Mouse (Mus musculus): ENCODE results near the gene Gcfc2. TPM values are rescaled to one million over a fixed set of nuclear protein-coding genes. Genes with fewer than 3 reads are reported as not detected.

Gcfc2 gene
- polyA plus RNA-seq, 1 experiment from 2014 or later = 13.6 TPM

- peak within 1 kb of the TSS; percentile 88 for H3K4me3 ChIP-seq (ENCODE audit: low read depth, low read length)
- under 1% methylated on average over 44 of the region's 44 CpGs for WGBS
- H3K4me1 ChIP-seq (replicated peaks; ENCODE audit: control insufficient read depth, insufficient read depth, low read length) = 0 out of 2 replicates have a peak, but pooled peaks cover 2% of the 10 kb centered on the region
- H3K36me3 ChIP-seq (ENCODE audit: control insufficient read depth, insufficient read depth, low read length) = 0 out of 2 replicates have a peak, but pooled peaks cover 9% of the 10 kb centered on the region
- H3K9me3 ChIP-seq (ENCODE audit: control insufficient read depth, low read length) = no peaks in the 10 kb centered on the region
- H3K27ac ChIP-seq (ENCODE audit: low read depth, low read length) = no peak within 1 kb of the TSS
- H3K4me2 ChIP-seq (replicated peaks; ENCODE audit: low read depth, low read length) = peak within 1 kb of the TSS; percentile 65
- ATAC-seq (ENCODE audit: low FRiP score) = peak; percentile 98
- peak; percentile 96 for DNase-seq (ENCODE audit: low spot score)
- peak within 1 kb of the TSS; percentile 69 for H3K9ac ChIP-seq (ENCODE audit: low read depth, low read length)
- H3K27me3 ChIP-seq (ENCODE audit: control insufficient read depth, insufficient read depth, low read length) = no peaks in the 10 kb centered on the region
These were observed 42.0 kb downstream of the Gcfc2 start, which contains the start of gene Mrpl19 for GRCm38 (mm10) chr6:81965296-81966067. Mrpl19 (minus strand) TSS chr6:81965958.

- ATAC-seq (ENCODE audit: low FRiP score) (peak; percentile 79), DNase-seq (ENCODE audit: low spot score) (no peak)
- Histone ChIP-seq H3K4me2 (replicated peaks; ENCODE audit: low read depth, low read length) (peak overlapping the region; percentile 31), H3K4me3 (ENCODE audit: low read depth, low read length) (peak overlapping the region; percentile 88), H3K36me3 (ENCODE audit: control insufficient read depth, insufficient read depth, low read length) (0 out of 2 replicates have a peak, but pooled peaks cover 9% of the 10 kb centered on the region), H3K4me1 (replicated peaks; ENCODE audit: control insufficient read depth, insufficient read depth, low read length) (0 out of 2 replicates have a peak, but pooled peaks cover 2% of the 10 kb centered on the region), H3K9me3 (ENCODE audit: control insufficient read depth, low read length) (no peaks in the 10 kb centered on the region), H3K27ac (ENCODE audit: low read depth, low read length) (no peak overlapping the region), H3K9ac (ENCODE audit: low read depth, low read length) (peak overlapping the region; percentile 69; the same call in 1 of the 2 replicates), H3K27me3 (ENCODE audit: control insufficient read depth, insufficient read depth, low read length) (no peaks in the 10 kb centered on the region)
- 45% methylated on average over 2 of the region's 2 CpGs for WGBS
These were observed 42.6 kb downstream of the Gcfc2 start for GRCm38 (mm10) chr6:81966068-81966544.

GRCm38 (mm10) chr6:81971196-81971595 lies 47.7 kb downstream of the Gcfc2 start:
- Histone ChIP-seq H3K27me3 (ENCODE audit: control insufficient read depth, insufficient read depth, low read length) (no peaks in the 10 kb centered on the region), H3K4me1 (replicated peaks; ENCODE audit: control insufficient read depth, insufficient read depth, low read length) (no peaks in the 10 kb centered on the region), H3K9me3 (ENCODE audit: control insufficient read depth, low read length) (no peaks in the 10 kb centered on the region), H3K27ac (ENCODE audit: low read depth, low read length) (no peak overlapping the region), H3K9ac (ENCODE audit: low read depth, low read length) (no peak overlapping the region), H3K36me3 (ENCODE audit: control insufficient read depth, insufficient read depth, low read length) (no peaks in the 10 kb centered on the region), H3K4me2 (replicated peaks; ENCODE audit: low read depth, low read length) (no peak overlapping the region), H3K4me3 (ENCODE audit: low read depth, low read length) (no peak overlapping the region)
- DNase-seq (ENCODE audit: low spot score) (no peak), ATAC-seq (ENCODE audit: low FRiP score) (no peak)
- WGBS = 87% methylated on average over 7 of the region's 7 CpGs

- no peak for ATAC-seq (ENCODE audit: low FRiP score)
- WGBS = 89% methylated on average over 8 of the region's 8 CpGs
These were observed 49.1 kb downstream of the Gcfc2 start for GRCm38 (mm10) chr6:81972595-81972994.

GRCm38 (mm10) chr6:81975971-81976621 lies 52.6 kb downstream of the Gcfc2 start:
- no peaks in the 10 kb centered on the region for H3K4me1 ChIP-seq (replicated peaks; ENCODE audit: control insufficient read depth, insufficient read depth, low read length)
- no peak overlapping the region for H3K4me3 ChIP-seq (ENCODE audit: low read depth, low read length)
- no peak overlapping the region for H3K9ac ChIP-seq (ENCODE audit: low read depth, low read length)
- DNase-seq (ENCODE audit: low spot score) = peak; percentile 84
- no peak overlapping the region for H3K27ac ChIP-seq (ENCODE audit: low read depth, low read length)
- no peaks in the 10 kb centered on the region for H3K27me3 ChIP-seq (ENCODE audit: control insufficient read depth, insufficient read depth, low read length)
- peak; percentile 63; the same call in 1 of the 2 replicates for ATAC-seq (ENCODE audit: low FRiP score)
- WGBS = 37% methylated on average over 7 of the region's 7 CpGs
- H3K4me2 ChIP-seq (replicated peaks; ENCODE audit: low read depth, low read length) = no peak overlapping the region
- H3K36me3 ChIP-seq (ENCODE audit: control insufficient read depth, insufficient read depth, low read length) = no peaks in the 10 kb centered on the region
- H3K9me3 ChIP-seq (ENCODE audit: control insufficient read depth, low read length) = no peaks in the 10 kb centered on the region

More at GRCm38 (mm10) chr6:81972595-81972994, 49.1 kb downstream of the Gcfc2 start:
- Histone ChIP-seq H3K4me1 (replicated peaks; ENCODE audit: control insufficient read depth, insufficient read depth, low read length) (no peaks in the 10 kb centered on the region), H3K36me3 (ENCODE audit: control insufficient read depth, insufficient read depth, low read length) (no peaks in the 10 kb centered on the region), H3K4me3 (ENCODE audit: low read depth, low read length) (no peak overlapping the region), H3K4me2 (replicated peaks; ENCODE audit: low read depth, low read length) (no peak overlapping the region), H3K9me3 (ENCODE audit: control insufficient read depth, low read length) (no peaks in the 10 kb centered on the region), H3K27me3 (ENCODE audit: control insufficient read depth, insufficient read depth, low read length) (no peaks in the 10 kb centered on the region), H3K9ac (ENCODE audit: low read depth, low read length) (no peak overlapping the region), H3K27ac (ENCODE audit: low read depth, low read length) (no peak overlapping the region)
- no peak for DNase-seq (ENCODE audit: low spot score)

DNA sequence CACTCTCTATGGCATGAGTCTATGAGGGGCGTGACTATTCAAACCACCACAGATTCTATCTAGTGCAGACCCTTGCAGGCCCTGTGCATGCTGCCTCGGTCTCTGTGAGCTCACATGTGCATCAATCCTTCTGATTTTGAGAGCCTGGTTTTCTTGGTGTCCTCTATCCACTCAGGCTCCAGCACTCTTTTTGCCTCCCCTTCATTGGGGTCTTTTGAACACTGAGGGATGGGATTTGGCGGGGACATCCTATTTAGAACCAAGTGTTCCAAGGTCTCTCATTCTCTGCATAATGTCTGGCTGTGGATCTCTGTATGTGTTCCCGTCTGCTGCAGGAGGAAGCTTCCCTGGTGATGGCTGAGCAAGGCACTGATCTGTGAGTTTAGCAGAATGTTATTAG lies 55.8 kb downstream of the Gcfc2 start:
- Histone ChIP-seq H3K27ac (ENCODE audit: low read depth, low read length) (no peak overlapping the region), H3K4me1 (replicated peaks; ENCODE audit: control insufficient read depth, insufficient read depth, low read length) (no peaks in the 10 kb centered on the region), H3K9me3 (ENCODE audit: control insufficient read depth, low read length) (no peaks in the 10 kb centered on the region), H3K27me3 (ENCODE audit: control insufficient read depth, insufficient read depth, low read length) (no peaks in the 10 kb centered on the region), H3K9ac (ENCODE audit: low read depth, low read length) (no peak overlapping the region), H3K4me2 (replicated peaks; ENCODE audit: low read depth, low read length) (no peak overlapping the region), H3K4me3 (ENCODE audit: low read depth, low read length) (no peak overlapping the region), H3K36me3 (ENCODE audit: control insufficient read depth, insufficient read depth, low read length) (no peaks in the 10 kb centered on the region)
- ATAC-seq (ENCODE audit: low FRiP score) (no peak), DNase-seq (ENCODE audit: low spot score) (no peak)
- WGBS = 89% methylated on average over 4 of the region's 4 CpGs

DNA sequence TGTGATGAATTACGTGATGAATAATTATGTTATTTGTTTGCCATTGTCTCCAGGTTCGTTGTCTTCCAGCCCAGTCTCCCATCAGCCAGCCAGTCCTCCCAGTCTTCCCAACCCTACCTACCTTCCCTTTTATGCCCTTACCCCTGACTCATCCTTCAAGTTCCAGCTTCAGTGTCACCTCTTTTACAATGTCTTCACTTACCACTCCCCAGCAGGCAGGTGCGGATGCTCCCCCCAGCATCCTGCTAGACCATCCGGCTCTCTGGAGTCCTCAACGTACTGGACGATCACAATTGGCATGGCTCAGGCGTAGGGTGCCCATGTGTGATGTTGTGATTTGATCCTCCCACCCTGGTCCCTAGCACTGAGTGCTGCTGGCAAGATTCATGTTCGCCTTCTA lies 62.7 kb downstream of the Gcfc2 start:
- H3K27ac ChIP-seq (ENCODE audit: low read depth, low read length) = no peak overlapping the region
- no peak for DNase-seq (ENCODE audit: low spot score)
- no peaks in the 10 kb centered on the region for H3K36me3 ChIP-seq (ENCODE audit: control insufficient read depth, insufficient read depth, low read length)
- ATAC-seq (ENCODE audit: low FRiP score) = no peak
- no peak overlapping the region for H3K9ac ChIP-seq (ENCODE audit: low read depth, low read length)
- no peak overlapping the region for H3K4me3 ChIP-seq (ENCODE audit: low read depth, low read length)
- no peaks in the 10 kb centered on the region for H3K27me3 ChIP-seq (ENCODE audit: control insufficient read depth, insufficient read depth, low read length)
- H3K4me1 ChIP-seq (replicated peaks; ENCODE audit: control insufficient read depth, insufficient read depth, low read length) = no peaks in the 10 kb centered on the region
- H3K4me2 ChIP-seq (replicated peaks; ENCODE audit: low read depth, low read length) = no peak overlapping the region
- 93% methylated on average over 8 of the region's 8 CpGs for WGBS
- no peaks in the 10 kb centered on the region for H3K9me3 ChIP-seq (ENCODE audit: control insufficient read depth, low read length)

DNA sequence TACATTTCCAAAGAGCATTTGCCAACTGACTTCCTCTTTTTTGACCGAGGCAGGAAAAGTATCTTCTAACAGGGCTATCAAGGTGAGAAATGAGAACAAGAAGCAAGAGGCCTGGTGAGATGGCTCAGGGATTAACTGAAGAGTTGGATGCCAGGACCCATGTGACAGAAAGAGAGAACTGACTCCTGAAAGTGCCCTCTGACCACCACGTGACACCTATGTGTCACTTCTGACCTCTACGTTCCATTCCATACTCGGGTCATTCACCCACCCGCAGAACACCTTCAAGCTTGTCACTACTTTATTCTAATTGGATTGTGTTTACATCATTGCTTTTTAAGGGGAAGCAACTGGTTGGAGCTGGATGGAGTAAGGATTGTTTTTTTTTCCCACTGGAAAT lies 63.1 kb downstream of the Gcfc2 start:
- no peaks in the 10 kb centered on the region for H3K9me3 ChIP-seq (ENCODE audit: control insufficient read depth, low read length)
- 0 out of 2 replicates have a peak, but pooled peaks have one; percentile 7 for ATAC-seq (ENCODE audit: low FRiP score)
- no peaks in the 10 kb centered on the region for H3K4me1 ChIP-seq (replicated peaks; ENCODE audit: control insufficient read depth, insufficient read depth, low read length)
- no peak overlapping the region for H3K4me3 ChIP-seq (ENCODE audit: low read depth, low read length)
- H3K9ac ChIP-seq (ENCODE audit: low read depth, low read length) = no peak overlapping the region
- H3K27me3 ChIP-seq (ENCODE audit: control insufficient read depth, insufficient read depth, low read length) = no peaks in the 10 kb centered on the region
- no peak for DNase-seq (ENCODE audit: low spot score)
- H3K27ac ChIP-seq (ENCODE audit: low read depth, low read length) = no peak overlapping the region
- no peaks in the 10 kb centered on the region for H3K36me3 ChIP-seq (ENCODE audit: control insufficient read depth, insufficient read depth, low read length)
- no peak overlapping the region for H3K4me2 ChIP-seq (replicated peaks; ENCODE audit: low read depth, low read length)
- WGBS = 56% methylated on average over 5 of the region's 5 CpGs

All from hindbrain, embryonic 11.5 days (tissue).